Mouse (Mus musculus) heart, postnatal 0 days (tissue): Measurements from ENCODE around the gene Akt3.
A peak's percentile ranks its signal among the peaks of the same experiment; 100 is the strongest.

Experiments used
- CTCF ChIP-seq: IDR thresholded peaks from 2 replicates; pipeline ENCODE4 v1.5.1; 2016; ENCODE audit warnings: antibody characterized with exemption, control low read depth, low read depth
- EP300 ChIP-seq: IDR thresholded peaks from 2 replicates; pipeline ENCODE4 v1.6.1; 2016; ENCODE audit warnings: antibody characterized with exemption, low read depth

DNA sequence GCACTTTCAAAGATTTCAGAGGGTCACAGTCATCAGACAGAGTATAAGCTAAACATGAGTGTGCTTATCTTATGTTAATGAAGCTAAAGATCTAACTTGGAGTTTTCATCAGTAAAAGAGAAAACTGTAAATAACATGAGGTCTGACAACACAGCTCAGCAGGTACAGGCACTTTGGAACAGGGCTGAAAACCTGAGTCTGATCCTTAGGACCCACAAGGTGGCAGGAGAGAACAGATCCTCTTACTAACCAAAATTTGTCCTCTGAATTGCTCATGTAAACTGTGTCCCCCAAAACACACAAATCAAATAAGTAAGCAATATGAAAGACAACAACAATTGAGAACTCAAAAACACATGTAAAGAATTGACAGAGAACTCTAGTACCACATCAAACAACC lies 62.8 kb downstream of the Akt3 start:
- TF ChIP-seq EP300 (no peak), CTCF (peak; percentile 27; the same call in 1 of the 2 replicates)
